Mouse (Mus musculus) lung, postnatal 0 days (tissue): ENCODE data around the gene Zfp879. TPM values are rescaled to one million over a fixed set of nuclear protein-coding genes. Genes with fewer than 3 reads are reported as not detected.

Source experiments
- ATAC-seq: fragments of 200-750 bp; cut with Nextera tagmentation; 2 replicates; pipeline ENCODE4 v1.8.0; 2017; ENCODE audit warnings: moderate library complexity
- DNase-seq: peaks from one replicate; pipeline ENCODE4 v3.0.0-alpha.2; 2016; ENCODE audit warnings: low spot score
- H3K27ac ChIP-seq: fragments of 300-500 bp; sonication (generic); 2 replicates; pipeline ENCODE4 v1.5.1; 2014; ENCODE audit warnings: antibody characterized with exemption, mild to moderate bottlenecking, low read length, mixed read lengths
- H3K27me3 ChIP-seq: fragments of 300-500 bp; sonication (generic); replicated peaks from 2 replicates; pipeline ENCODE4 v1.6.1; 2014; ENCODE audit warnings: low read length, mixed read lengths; ENCODE audit not compliant: insufficient read depth
- H3K36me3 ChIP-seq: fragments of 300-500 bp; sonication (generic); 2 replicates; pipeline ENCODE4 v1.6.1; 2014; ENCODE audit warnings: low read length, mixed read lengths; ENCODE audit not compliant: insufficient read depth
- H3K4me1 ChIP-seq: fragments of 300-500 bp; sonication (generic); 2 replicates; pipeline ENCODE4 v1.6.1; 2014; ENCODE audit warnings: antibody characterized with exemption, low read depth, low read length, mixed read lengths; ENCODE audit not compliant: insufficient read depth
- H3K4me2 ChIP-seq: fragments of 300-500 bp; sonication (generic); replicated peaks from 2 replicates; pipeline ENCODE4 v1.6.1; 2014; ENCODE audit warnings: low read depth, mild to moderate bottlenecking, low read length, moderate library complexity, mixed read lengths
- H3K4me3 ChIP-seq: fragments of 300-500 bp; sonication (generic); 2 replicates; pipeline ENCODE4 v1.5.1; 2014; ENCODE audit warnings: low read depth, low read length
- H3K9ac ChIP-seq: fragments of 300-500 bp; sonication (generic); replicated peaks from 2 replicates; pipeline ENCODE4 v1.6.1; 2014; ENCODE audit warnings: low read depth, mild to moderate bottlenecking
- H3K9me3 ChIP-seq: fragments of 300-500 bp; sonication (generic); 2 replicates; pipeline ENCODE4 v1.6.1; 2016; ENCODE audit warnings: low read length, mixed read lengths
- CTCF ChIP-seq: IDR thresholded peaks from 2 replicates; pipeline ENCODE4 v1.5.1; 2016; ENCODE audit warnings: antibody characterized with exemption, mild to moderate bottlenecking
- EP300 ChIP-seq: IDR thresholded peaks from 2 replicates; pipeline ENCODE4 v1.6.1; 2016; ENCODE audit warnings: antibody characterized with exemption, mild to moderate bottlenecking, control low read depth
- WGBS: fragments of 180-500 bp; shearing (Covaris S2); extraction: QIAGEN DNeasy Blood & Tissue Kit; methylation state at CpG from one replicate; pipeline ENCODE4 v1.1.7; 2014; 5-methylcytosine and 5-hydroxymethylcytosine counted together
- polyA plus RNA-seq: library from polyadenylated mRNA; unstranded; fragments of >200 nt; fragmentation: Nextera tagmentation; extraction: Ambion mirVana; gene quantifications from 2 replicates; pipeline ENCODE4 v1.2.1, GENCODE M21; 2015

The Zfp879 gene
- polyA plus RNA-seq, 1 experiment from 2014 or later: 0.43 TPM

GRCm38 (mm10) chr11:50850989-50851601, 9.7 kb upstream of the Zfp879 start:
- Histone ChIP-seq H3K4me3 (peak overlapping the region; percentile 31), H3K9ac (no peak overlapping the region), H3K27ac (no peak overlapping the region), H3K4me2 (peak overlapping the region; percentile 57), H3K4me1 (peaks cover 5% of the 10 kb centered on the region), H3K36me3 (no peaks in the 10 kb centered on the region), H3K27me3 (peaks cover 28% of the 10 kb centered on the region), H3K9me3 (no peaks in the 10 kb centered on the region)
- TF ChIP-seq CTCF (no peak), EP300 (no peak)
- under 1% methylated on average over 60 of the region's 72 CpGs for WGBS
- DNase-seq (no peak), ATAC-seq (no peak)

GRCm38 (mm10) chr11:50850177-50850735, 8.9 kb upstream of the Zfp879 start, which contains the start of gene Grm6:
Grm6 (plus strand) TSS chr11:50850685.
- peak within 1 kb of the TSS; percentile 31 for H3K4me3 ChIP-seq
- no peak for DNase-seq
- no peak within 1 kb of the TSS for H3K9ac ChIP-seq

GRCm38 (mm10) chr11:50849310-50849709, 8.0 kb upstream of the Zfp879 start:
- H3K27me3 ChIP-seq: peaks cover 28% of the 10 kb centered on the region
- H3K36me3 ChIP-seq: no peaks in the 10 kb centered on the region
- H3K9ac ChIP-seq: no peak overlapping the region
- DNase-seq (no peak), ATAC-seq (no peak)
- no peak overlapping the region for H3K4me2 ChIP-seq
- no peaks in the 10 kb centered on the region for H3K9me3 ChIP-seq
- no peak overlapping the region for H3K4me3 ChIP-seq
- WGBS: 1% methylated on average over 10 of the region's 10 CpGs
- TF ChIP-seq CTCF (no peak), EP300 (no peak)
- H3K4me1 ChIP-seq: peaks cover 5% of the 10 kb centered on the region
- no peak overlapping the region for H3K27ac ChIP-seq

More at GRCm38 (mm10) chr11:50850177-50850735, 8.9 kb upstream of the Zfp879 start, which contains the start of gene Grm6:
- Histone ChIP-seq H3K4me2 (peak within 1 kb of the TSS; percentile 57), H3K4me1 (peaks cover 5% of the 10 kb centered on the region), H3K27me3 (peaks cover 28% of the 10 kb centered on the region), H3K27ac (no peak within 1 kb of the TSS), H3K36me3 (no peaks in the 10 kb centered on the region), H3K9me3 (no peaks in the 10 kb centered on the region)
- under 1% methylated on average over 11 of the region's 11 CpGs for WGBS
- TF ChIP-seq CTCF: no peak
- no peak for TF ChIP-seq EP300
- ATAC-seq: no peak

GRCm38 (mm10) chr11:50848520-50849137, 7.3 kb upstream of the Zfp879 start:
- TF ChIP-seq EP300: no peak
- TF ChIP-seq CTCF: no peak
- Histone ChIP-seq H3K9me3 (no peaks in the 10 kb centered on the region), H3K27me3 (peaks cover 28% of the 10 kb centered on the region), H3K36me3 (no peaks in the 10 kb centered on the region), H3K9ac (no peak overlapping the region), H3K27ac (no peak overlapping the region), H3K4me2 (no peak overlapping the region), H3K4me1 (peaks cover 5% of the 10 kb centered on the region), H3K4me3 (no peak overlapping the region)
- DNase-seq: no peak
- WGBS: 30% methylated on average over 3 of the region's 3 CpGs
- no peak for ATAC-seq

- no peak for ATAC-seq
- Histone ChIP-seq H3K27ac (no peak overlapping the region), H3K36me3 (no peaks in the 10 kb centered on the region), H3K9me3 (no peaks in the 10 kb centered on the region), H3K4me2 (no peak overlapping the region), H3K27me3 (peaks cover 21% of the 10 kb centered on the region), H3K9ac (no peak overlapping the region), H3K4me1 (peaks cover 5% of the 10 kb centered on the region), H3K4me3 (no peak overlapping the region)
- TF ChIP-seq CTCF (peak; percentile 60), EP300 (no peak)
- no peak for DNase-seq
- WGBS: 68% methylated on average over 5 of the region's 5 CpGs
These were observed 5.7 kb upstream of the Zfp879 start for GRCm38 (mm10) chr11:50847047-50847446.

- no peak overlapping the region for H3K4me3 ChIP-seq
- H3K4me2 ChIP-seq: no peak overlapping the region
- no peak overlapping the region for H3K9ac ChIP-seq
- H3K36me3 ChIP-seq: no peaks in the 10 kb centered on the region
- no peaks in the 10 kb centered on the region for H3K9me3 ChIP-seq
- no peak for ATAC-seq
- TF ChIP-seq EP300 (no peak), CTCF (no peak)
- 84% methylated on average over 3 of the region's 3 CpGs for WGBS
- DNase-seq: no peak
- peaks cover under 1% of the 10 kb centered on the region for H3K4me1 ChIP-seq
- H3K27me3 ChIP-seq: peaks cover 11% of the 10 kb centered on the region
- H3K27ac ChIP-seq: no peak overlapping the region
These were observed 4.6 kb upstream of the Zfp879 start for GRCm38 (mm10) chr11:50845951-50846350.
